Mouse (Mus musculus): ENCODE results near the gene Jak3. TPM values are rescaled to one million over a fixed set of nuclear protein-coding genes. Genes with fewer than 3 reads are reported as not detected.

Gene Jak3
- 3.5 TPM in 2 replicates for polyA plus RNA-seq (2015; fragmentation: Nextera tagmentation; extraction: Ambion mirVana)

DNA sequence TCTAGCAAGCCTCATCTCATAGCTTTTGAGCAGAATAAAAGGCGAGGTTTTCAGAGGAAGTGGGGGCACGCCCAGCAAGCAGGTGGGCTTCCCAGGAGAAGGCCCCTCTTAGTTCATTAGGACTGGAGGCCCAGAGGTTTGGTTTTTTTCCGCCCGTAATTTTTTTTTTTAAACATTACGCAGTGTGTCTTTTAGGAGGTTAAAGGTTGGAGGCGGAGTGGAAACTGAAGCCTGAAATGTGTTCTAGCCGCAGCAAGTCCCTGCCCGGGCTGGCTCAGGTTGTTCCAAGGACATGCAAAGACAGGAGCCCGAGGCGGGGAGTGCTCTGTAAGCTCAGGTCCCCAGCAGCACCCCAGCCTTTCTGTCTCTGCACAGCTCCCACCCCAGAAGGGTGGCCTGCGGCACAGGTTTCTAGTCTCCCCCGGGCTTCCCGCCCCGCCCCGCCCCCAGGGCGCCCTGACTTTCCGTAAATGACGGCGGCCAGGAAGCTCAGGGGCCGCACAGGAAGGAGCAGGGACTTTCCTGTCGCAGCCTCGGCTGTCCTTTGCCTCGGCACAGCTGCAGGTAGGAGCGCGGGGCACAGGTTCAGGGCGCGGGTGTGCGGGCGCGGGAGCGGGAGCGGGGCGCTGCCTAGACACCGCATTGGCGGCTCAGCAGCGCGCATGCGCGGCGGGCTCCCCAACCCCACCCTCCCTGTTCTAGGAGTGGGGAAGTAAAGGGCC is at the start of gene Jak3:
TSS of gene Jak3 (plus strand) at position 277 of the 722 bp plus-strand sequence.
- Histone ChIP-seq H3K36me3 (no peaks in the 10 kb centered on the region), H3K27ac (no peak within 1 kb of the TSS), H3K4me3 (peak within 1 kb of the TSS; percentile 62), H3K4me1 (replicated peaks) (peaks cover 32% of the 10 kb centered on the region), H3K9ac (peak within 1 kb of the TSS; percentile 85), H3K27me3 (peaks cover 73% of the 10 kb centered on the region), H3K4me2 (peak within 1 kb of the TSS; percentile 84), H3K9me3 (no peaks in the 10 kb centered on the region)
- 3% methylated on average over 35 of the region's 40 CpGs for WGBS
- peak; percentile 43 for ATAC-seq (ENCODE audit: low FRiP score)

DNA sequence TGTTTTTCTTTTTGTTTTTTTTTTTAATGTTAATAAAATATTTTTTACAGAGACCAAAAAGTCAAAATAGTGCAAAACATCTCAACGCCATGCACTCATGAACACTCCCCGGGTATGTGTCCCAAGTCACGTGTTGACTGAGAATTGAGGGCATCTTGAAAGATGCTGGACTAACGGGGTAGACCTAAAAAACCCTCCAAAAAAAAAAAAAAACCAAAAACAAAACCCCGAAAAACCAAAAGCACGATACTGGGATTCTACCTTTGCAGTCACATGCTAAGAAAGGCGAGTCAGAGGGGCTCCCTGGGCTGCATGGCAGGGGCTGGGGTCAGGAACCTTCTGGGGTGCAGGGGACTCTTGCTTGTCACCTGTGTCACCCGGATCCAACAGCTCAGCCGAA is 49.3 kb upstream of the Jak3 start:
- Histone ChIP-seq H3K27ac (0 out of 2 replicates have a peak overlapping the region, but pooled peaks have one; percentile 19), H3K4me2 (no peak overlapping the region), H3K27me3 (peaks cover 20% of the 10 kb centered on the region), H3K9me3 (no peaks in the 10 kb centered on the region), H3K9ac (no peak overlapping the region), H3K4me1 (replicated peaks) (peaks cover 19% of the 10 kb centered on the region), H3K36me3 (peaks cover 37% of the 10 kb centered on the region), H3K4me3 (no peak overlapping the region)
- WGBS, result 88% methylated on average over 9 of the region's 9 CpGs
- no peak for ATAC-seq (ENCODE audit: low FRiP score)

DNA sequence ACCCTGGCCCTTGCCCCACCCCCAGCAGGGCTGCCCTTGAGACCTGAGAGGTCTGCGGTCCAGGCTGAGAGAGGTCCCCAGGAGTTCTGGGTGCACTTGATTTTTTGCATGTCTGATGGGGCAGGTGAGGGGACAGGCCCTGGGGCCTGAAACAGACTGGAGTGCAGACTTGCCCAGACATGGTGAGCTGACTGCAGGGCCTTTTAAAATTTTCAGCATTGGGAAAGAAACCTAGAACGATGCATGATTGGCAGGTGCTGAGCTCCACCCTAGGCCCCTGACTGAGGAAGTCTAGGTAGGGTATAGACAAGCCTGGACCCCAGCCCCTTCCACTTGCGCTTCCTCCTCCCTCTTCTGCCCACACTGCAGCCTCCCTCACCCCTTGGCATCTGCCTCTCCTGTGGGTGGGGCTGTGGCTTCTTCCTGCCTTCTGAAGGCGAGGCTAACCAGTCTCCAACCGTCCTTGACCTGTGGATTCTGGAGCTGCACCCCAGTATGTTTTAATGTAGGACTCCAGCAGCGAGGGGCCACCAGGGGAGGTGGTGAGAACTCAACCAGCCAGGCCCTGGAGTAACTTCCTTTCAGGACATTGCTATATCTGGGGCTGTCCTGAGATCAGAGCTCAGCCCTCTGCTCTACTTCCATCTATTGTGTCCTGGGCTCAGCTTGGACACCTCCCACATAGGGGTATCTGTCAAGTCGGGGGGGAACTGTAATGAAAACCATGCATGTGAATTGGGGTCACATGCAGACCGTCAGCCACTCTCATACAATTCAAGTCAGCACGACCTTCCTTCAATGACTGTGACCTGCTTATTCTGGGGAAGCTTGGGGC is 48.6 kb upstream of the Jak3 start:
- H3K27me3 ChIP-seq, result peaks cover 28% of the 10 kb centered on the region
- peaks cover 34% of the 10 kb centered on the region for H3K36me3 ChIP-seq
- WGBS, result 51% methylated on average over 9 of the region's 9 CpGs
- H3K4me2 ChIP-seq, result no peak overlapping the region
- H3K9me3 ChIP-seq, result no peaks in the 10 kb centered on the region
- H3K9ac ChIP-seq, result no peak overlapping the region
- peaks cover 19% of the 10 kb centered on the region for H3K4me1 ChIP-seq (replicated peaks)
- ATAC-seq (ENCODE audit: low FRiP score), result no peak
- H3K27ac ChIP-seq, result peak overlapping the region; percentile 19; the same call in 1 of the 2 replicates
- no peak overlapping the region for H3K4me3 ChIP-seq

DNA sequence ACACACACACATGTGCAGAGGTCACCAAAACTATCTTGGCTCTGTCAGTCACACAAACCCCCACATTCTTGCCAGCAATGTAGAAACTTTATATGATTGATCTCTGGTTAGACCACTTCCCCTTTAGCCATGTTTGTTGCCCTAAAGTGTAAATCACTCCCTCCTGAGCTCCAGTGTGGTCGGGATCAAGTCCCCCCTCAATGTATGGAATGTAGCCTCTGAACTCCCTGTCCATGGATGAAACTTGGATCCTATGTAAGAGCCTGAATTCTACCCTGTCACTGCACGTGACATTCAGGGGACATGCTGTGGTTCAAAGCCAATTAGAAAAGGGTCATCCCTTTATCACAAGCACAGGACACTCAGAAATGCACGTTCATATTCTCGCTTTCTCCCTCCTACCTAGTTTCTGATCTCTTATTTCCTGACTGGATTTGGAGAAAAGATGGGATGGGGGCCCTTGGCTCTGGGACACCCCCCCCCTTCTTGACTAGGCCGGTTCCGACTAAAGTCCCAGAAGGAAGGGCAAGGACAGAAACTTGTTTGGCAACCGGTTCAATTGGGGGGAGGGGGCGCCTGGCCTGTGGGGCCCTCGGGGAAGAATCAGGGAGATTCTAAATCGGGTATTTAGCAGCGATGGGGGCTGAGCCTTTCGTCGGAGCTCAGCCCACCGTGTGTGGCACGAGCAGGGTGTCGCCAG is 47.5 kb upstream of the Jak3 start:
- H3K4me1 ChIP-seq (replicated peaks), result peaks cover 19% of the 10 kb centered on the region
- H3K27ac ChIP-seq, result peak overlapping the region; percentile 86
- H3K36me3 ChIP-seq, result peaks cover 32% of the 10 kb centered on the region
- H3K9me3 ChIP-seq, result no peaks in the 10 kb centered on the region; the same call in 1 of the 2 replicates
- 8% methylated on average over 16 of the region's 16 CpGs for WGBS
- no peak; the same call in 1 of the 2 replicates for ATAC-seq (ENCODE audit: low FRiP score)
- peak overlapping the region; percentile 47 for H3K4me3 ChIP-seq
- peak overlapping the region; percentile 80 for H3K9ac ChIP-seq
- peaks cover 36% of the 10 kb centered on the region for H3K27me3 ChIP-seq
- peak overlapping the region; percentile 90 for H3K4me2 ChIP-seq

DNA sequence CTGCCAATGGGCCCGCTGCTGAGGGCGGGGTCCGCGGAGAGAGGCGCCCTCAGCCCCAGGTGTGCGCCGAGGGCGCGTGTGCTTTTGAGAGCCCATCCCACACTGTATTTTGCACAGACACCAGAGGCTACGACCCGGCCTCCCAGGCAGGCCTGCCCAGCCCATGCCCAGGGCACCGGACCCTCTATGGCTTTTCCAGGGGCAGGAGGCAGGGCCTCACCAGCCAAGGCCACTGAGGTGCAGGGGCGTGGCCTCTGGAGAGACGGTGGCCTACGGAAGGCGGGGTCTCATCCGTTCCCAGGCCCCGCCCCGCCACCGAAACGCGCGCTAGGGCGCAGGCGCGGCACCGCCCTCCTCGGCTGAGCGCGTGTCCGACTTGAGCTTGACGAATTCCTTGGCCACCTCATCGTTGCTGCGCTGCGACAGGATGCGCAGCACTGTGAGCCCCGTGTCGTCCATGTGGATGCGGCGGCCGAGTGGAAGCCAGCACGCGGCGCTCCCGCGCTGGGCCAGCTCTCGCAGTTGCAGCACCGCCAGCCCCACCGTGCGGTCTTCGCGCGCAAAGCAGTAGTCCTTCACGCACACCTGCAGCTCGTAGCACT is 46.9 kb upstream of the Jak3 start:
- Histone ChIP-seq H3K27ac (peak overlapping the region; percentile 86), H3K27me3 (peaks cover 42% of the 10 kb centered on the region), H3K36me3 (peaks cover 31% of the 10 kb centered on the region), H3K4me1 (replicated peaks) (peaks cover 23% of the 10 kb centered on the region), H3K4me3 (peak overlapping the region; percentile 47), H3K9me3 (no peaks in the 10 kb centered on the region; the same call in 1 of the 2 replicates), H3K4me2 (peak overlapping the region; percentile 90), H3K9ac (peak overlapping the region; percentile 80)
- under 1% methylated on average over 55 of the region's 55 CpGs for WGBS
- ATAC-seq (ENCODE audit: low FRiP score), result peak; percentile 88

DNA sequence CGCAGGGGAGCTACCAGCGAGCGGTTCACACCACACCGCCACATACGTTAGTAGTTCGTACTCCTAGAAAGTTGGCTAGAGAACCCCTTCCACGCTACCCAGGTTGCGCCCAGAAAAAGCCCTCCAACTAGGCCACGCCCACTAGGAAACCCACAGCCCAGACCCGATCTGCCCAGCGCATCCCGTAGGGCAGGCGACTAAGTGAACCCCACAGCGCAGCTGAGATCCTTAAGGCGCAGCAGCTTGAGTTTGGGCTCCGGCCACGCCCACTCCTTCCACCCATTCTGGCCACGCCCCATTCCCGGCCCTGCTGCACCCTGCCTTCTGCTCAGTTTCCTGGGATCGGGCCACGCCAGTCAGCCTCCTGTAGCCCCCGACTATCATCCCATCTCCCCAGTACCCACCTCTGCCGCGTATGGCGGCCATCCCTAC is 46.3 kb upstream of the Jak3 start:
- Histone ChIP-seq H3K4me2 (peak overlapping the region; percentile 90), H3K27ac (peak overlapping the region; percentile 86), H3K9me3 (no peaks in the 10 kb centered on the region; the same call in 1 of the 2 replicates), H3K4me3 (peak overlapping the region; percentile 47), H3K9ac (peak overlapping the region; percentile 80), H3K27me3 (peaks cover 48% of the 10 kb centered on the region), H3K36me3 (peaks cover 30% of the 10 kb centered on the region), H3K4me1 (replicated peaks) (peaks cover 29% of the 10 kb centered on the region)
- 3% methylated on average over 25 of the region's 25 CpGs for WGBS
- ATAC-seq (ENCODE audit: low FRiP score), result peak; percentile 26

DNA sequence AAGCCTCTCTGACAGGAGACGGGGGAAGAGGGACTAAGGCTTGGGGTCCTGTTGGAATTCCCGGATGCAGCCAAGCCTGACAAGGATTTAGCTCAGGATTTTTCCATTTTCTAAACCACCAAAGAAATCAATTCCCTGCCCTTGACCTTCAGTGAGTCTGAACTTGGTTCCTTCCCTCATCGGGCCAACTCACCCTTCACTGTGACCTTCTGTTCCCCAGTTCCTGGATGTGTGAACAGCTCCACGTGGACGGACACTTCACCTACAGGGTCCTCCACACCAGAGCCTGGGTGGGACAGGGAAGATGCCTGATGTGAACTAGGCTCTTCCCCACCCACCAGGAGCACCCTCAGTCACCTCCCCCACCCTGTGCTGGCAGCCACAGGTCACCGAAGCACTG is 45.3 kb upstream of the Jak3 start:
- H3K9ac ChIP-seq, result no peak overlapping the region
- H3K4me3 ChIP-seq, result no peak overlapping the region
- no peak overlapping the region for H3K4me2 ChIP-seq
- H3K9me3 ChIP-seq, result no peaks in the 10 kb centered on the region; the same call in 1 of the 2 replicates
- H3K27me3 ChIP-seq, result peaks cover 58% of the 10 kb centered on the region
- 86% methylated on average over 6 of the region's 6 CpGs for WGBS
- H3K27ac ChIP-seq, result no peak overlapping the region
- H3K4me1 ChIP-seq (replicated peaks), result peaks cover 29% of the 10 kb centered on the region
- no peak for ATAC-seq (ENCODE audit: low FRiP score)
- H3K36me3 ChIP-seq, result peaks cover 33% of the 10 kb centered on the region

DNA sequence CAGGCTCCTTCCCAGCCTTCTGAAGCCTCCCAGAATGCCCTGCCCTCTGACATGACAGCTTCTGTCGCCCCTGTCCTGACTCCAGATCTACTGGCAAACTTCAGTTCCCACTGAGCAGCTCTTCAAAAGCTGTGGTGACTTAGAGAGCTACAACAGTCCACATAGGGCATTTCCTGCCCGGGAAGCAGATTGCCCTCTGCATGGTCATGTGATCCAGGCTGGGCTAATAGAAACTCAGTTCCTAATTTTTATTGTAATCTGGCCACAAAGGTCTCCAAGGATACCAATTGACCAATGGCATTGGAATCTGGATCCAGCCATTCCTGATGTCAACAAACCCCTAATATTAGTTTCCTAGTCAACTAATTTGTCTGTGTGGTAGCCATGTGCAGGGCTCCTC is 44.2 kb upstream of the Jak3 start:
- Histone ChIP-seq H3K4me3 (no peak overlapping the region), H3K36me3 (peaks cover 37% of the 10 kb centered on the region), H3K9me3 (no peaks in the 10 kb centered on the region; the same call in 1 of the 2 replicates), H3K27ac (no peak overlapping the region), H3K4me2 (no peak overlapping the region), H3K4me1 (replicated peaks) (peaks cover 29% of the 10 kb centered on the region), H3K27me3 (peaks cover 70% of the 10 kb centered on the region), H3K9ac (no peak overlapping the region)
- WGBS, result 60% methylated on average over 2 of the region's 2 CpGs
- ATAC-seq (ENCODE audit: low FRiP score), result no peak

DNA sequence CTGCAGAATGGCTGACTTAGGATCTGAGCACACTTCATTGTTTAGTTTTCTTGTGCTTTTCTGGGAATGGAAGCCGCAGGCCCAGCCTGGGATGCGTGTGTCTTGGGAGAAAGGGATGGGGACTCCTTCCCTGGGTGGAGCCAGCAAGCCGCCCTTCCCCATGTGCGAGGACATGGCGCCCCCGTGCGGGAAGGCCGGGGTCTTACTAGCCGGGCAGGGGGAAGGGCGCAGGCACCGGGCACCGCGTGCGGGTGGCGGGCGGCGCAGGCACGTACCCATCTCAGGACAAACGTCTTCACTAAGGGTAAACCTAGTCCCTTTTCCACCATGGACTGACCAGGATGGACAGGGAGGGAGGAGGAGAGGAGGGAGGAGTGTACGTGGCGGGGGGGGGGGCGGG is 42.9 kb upstream of the Jak3 start:
- no peak overlapping the region for H3K4me2 ChIP-seq
- WGBS, result 12% methylated on average over 17 of the region's 22 CpGs
- peaks cover 38% of the 10 kb centered on the region for H3K36me3 ChIP-seq
- H3K27me3 ChIP-seq, result peaks cover 78% of the 10 kb centered on the region
- no peak overlapping the region for H3K27ac ChIP-seq
- H3K4me3 ChIP-seq, result no peak overlapping the region
- no peak overlapping the region for H3K9ac ChIP-seq
- ATAC-seq (ENCODE audit: low FRiP score), result no peak
- H3K9me3 ChIP-seq, result no peaks in the 10 kb centered on the region; the same call in 1 of the 2 replicates
- H3K4me1 ChIP-seq (replicated peaks), result peaks cover 29% of the 10 kb centered on the region

DNA sequence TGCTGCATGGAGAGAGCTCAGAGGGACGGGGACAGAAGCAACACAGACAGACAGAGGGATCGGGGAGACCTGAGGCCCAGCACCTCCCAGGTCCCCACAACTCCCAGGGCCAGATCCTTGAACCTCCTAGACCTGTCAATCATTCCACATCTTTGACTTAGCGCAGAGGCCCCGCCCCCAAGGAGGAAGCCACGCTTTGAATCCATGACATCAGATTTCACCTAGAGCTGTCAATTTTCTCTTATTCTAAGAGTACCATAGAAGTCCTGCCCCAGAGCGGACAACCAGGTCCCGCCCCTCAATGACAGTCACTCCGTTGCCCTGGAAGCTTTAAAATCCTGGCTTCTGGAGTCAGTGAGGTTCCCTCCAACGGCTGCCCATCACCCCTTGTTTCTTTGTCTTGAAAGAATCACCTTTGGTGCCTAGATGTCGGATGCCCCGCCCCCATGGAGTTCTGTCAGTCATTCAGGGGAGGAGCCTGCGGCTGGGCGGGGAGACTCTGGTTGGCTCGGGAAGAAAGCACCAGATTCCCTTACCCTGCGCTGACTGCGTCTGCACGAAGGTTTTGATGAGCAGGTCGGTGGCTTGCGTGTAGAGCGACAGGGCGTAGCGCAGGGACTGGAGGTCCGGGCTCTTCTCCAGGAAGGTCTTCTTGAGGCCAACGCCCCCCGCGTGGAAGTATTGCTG is 42.0 kb upstream of the Jak3 start:
- Histone ChIP-seq H3K4me1 (replicated peaks) (peaks cover 22% of the 10 kb centered on the region), H3K9me3 (no peaks in the 10 kb centered on the region; the same call in 1 of the 2 replicates), H3K9ac (peak overlapping the region; percentile 43; the same call in 1 of the 2 replicates), H3K27me3 (peaks cover 87% of the 10 kb centered on the region), H3K4me2 (peak overlapping the region; percentile 23), H3K36me3 (peaks cover 47% of the 10 kb centered on the region), H3K27ac (peak overlapping the region; percentile 52; the same call in 1 of the 2 replicates), H3K4me3 (0 out of 2 replicates have a peak overlapping the region, but pooled peaks have one; percentile 3)
- peak; percentile 17; the same call in 1 of the 2 replicates for ATAC-seq (ENCODE audit: low FRiP score)
- 4% methylated on average over 26 of the region's 26 CpGs for WGBS
